Mouse (Mus musculus) embryonic fibroblast, embryonic 13.5 days (primary cell): ENCODE measurements at regions not wholly inside any gene's neighbourhood (a gene's known extent, or its start where the extent isn't known, plus 50 kb on each side); places are given as distances from the start of the nearest gene placed in this dataset.
"Not testable (repeated sequence)": the region's sequence is repeated elsewhere in the genome, so short reads cannot be mapped to it uniquely, and the experiment has no call there.

Source experiments
- H3K27ac ChIP-seq: 2 replicates; pipeline ENCODE4 v1.5.1; 2012; ENCODE audit warnings: low read length, control low read depth, inconsistent platforms; ENCODE audit not compliant: insufficient read depth
- H3K4me1 ChIP-seq: 2 replicates; pipeline ENCODE4 v1.6.1; 2011; ENCODE audit warnings: low read length; ENCODE audit not compliant: control insufficient read depth, insufficient read depth
- H3K4me3 ChIP-seq: 2 replicates; pipeline ENCODE4 v1.5.1; 2011; ENCODE audit warnings: mild to moderate bottlenecking, control low read depth, low read length; ENCODE audit not compliant: insufficient read depth
- CTCF ChIP-seq: IDR thresholded peaks from 2 replicates; pipeline ENCODE4 v1.5.1; 2011; ENCODE audit warnings: mild to moderate bottlenecking, control low read depth, low read length, moderate library complexity, borderline replicate concordance; ENCODE audit not compliant: insufficient read depth
- POLR2A ChIP-seq: IDR thresholded peaks from 2 replicates; pipeline ENCODE4 v1.6.1; 2011; ENCODE audit warnings: low read depth, mild to moderate bottlenecking, control low read depth, low read length, moderate library complexity

- Histone ChIP-seq H3K4me3 (no peak overlapping the region), H3K27ac (no peak overlapping the region), H3K4me1 (no peaks in the 10 kb centered on the region)
- TF ChIP-seq CTCF (no peak), POLR2A (no peak)
Observed at GRCm38 (mm10) chr11:7827402-7827801, 613.7 kb upstream of the Igfbp3 start.

DNA sequence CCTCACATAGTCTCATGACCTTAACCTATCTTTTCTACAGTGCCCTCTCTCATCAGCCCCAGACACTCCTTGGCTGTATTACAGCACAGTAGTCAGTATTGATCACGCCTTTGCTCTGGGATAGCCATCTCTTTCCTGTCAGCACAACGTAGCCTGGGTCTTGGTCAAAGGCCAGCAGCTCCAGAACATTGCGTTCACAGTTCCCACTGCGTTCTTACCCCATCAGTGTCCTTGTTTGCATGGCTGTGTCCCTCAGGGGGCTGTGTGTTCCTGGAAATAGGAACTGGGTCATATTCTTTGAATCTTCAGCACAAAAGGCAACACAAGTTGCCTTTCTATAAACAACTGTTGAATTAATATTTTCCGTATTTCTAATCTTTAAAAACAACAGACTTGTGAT is 602.0 kb upstream of the Igfbp3 start:
- TF ChIP-seq CTCF (no peak), POLR2A (no peak)

GRCm38 (mm10) chr11:7814556-7814955 is 600.8 kb upstream of the Igfbp3 start:
- TF ChIP-seq POLR2A (no peak), CTCF (no peak)
- no peaks in the 10 kb centered on the region for H3K4me1 ChIP-seq

More for the DNA sequence above, 602.0 kb upstream of the Igfbp3 start:
- H3K27ac ChIP-seq: no peak overlapping the region
- H3K4me1 ChIP-seq: no peaks in the 10 kb centered on the region
- H3K4me3 ChIP-seq: no peak overlapping the region

DNA sequence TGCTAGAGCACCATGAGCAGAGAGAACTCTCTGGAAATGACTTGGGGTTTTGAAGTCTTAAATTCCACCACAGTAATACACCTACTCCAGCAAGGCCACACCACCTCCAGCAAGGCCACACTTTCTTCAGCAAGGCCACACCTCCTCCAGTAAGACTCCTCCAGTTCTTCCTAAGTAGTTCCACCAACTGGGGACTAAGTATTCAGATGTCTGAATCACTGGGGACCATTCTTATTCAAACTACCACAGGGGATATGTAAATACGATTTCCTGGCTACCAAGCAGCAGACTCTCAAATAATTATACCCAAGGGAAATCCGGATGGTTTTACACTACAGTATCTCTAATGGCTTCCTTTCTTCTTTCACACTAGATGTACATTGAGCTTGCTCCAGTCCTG is 598.7 kb upstream of the Igfbp3 start:
- Histone ChIP-seq H3K4me3 (no peak overlapping the region), H3K4me1 (no peaks in the 10 kb centered on the region), H3K27ac (no peak overlapping the region)
- no peak for TF ChIP-seq POLR2A
- no peak for TF ChIP-seq CTCF

More at GRCm38 (mm10) chr11:7814556-7814955, 600.8 kb upstream of the Igfbp3 start:
- Histone ChIP-seq H3K27ac (no peak overlapping the region), H3K4me3 (no peak overlapping the region)

GRCm38 (mm10) chr11:7809741-7810140 is 596.0 kb upstream of the Igfbp3 start:
- no peak for TF ChIP-seq POLR2A
- no peak for TF ChIP-seq CTCF
- Histone ChIP-seq H3K4me3 (no peak overlapping the region), H3K27ac (no peak overlapping the region), H3K4me1 (no peaks in the 10 kb centered on the region)

DNA sequence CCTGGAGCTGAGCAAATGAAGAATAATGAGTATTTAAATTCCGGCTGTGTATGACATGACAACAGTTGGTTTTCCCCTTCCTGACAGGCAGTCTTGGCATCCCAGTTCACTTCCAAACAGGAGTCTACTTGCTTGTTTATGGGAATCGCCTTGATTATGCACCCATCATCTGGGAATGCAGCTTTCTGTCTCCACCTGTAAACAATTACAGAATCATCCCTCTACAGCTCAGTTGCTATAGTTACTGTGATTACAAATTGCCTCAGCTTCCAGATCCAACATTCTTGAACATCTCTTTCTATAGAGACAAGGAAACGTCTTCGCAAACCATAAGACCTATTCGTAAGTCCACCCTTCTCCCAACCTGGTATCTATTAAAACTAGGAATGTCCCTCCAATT is 582.6 kb upstream of the Igfbp3 start:
- Histone ChIP-seq H3K4me3 (no peak overlapping the region), H3K27ac (no peak overlapping the region), H3K4me1 (no peaks in the 10 kb centered on the region; the same call in 1 of the 2 replicates)
- TF ChIP-seq CTCF (no peak), POLR2A (no peak)

DNA sequence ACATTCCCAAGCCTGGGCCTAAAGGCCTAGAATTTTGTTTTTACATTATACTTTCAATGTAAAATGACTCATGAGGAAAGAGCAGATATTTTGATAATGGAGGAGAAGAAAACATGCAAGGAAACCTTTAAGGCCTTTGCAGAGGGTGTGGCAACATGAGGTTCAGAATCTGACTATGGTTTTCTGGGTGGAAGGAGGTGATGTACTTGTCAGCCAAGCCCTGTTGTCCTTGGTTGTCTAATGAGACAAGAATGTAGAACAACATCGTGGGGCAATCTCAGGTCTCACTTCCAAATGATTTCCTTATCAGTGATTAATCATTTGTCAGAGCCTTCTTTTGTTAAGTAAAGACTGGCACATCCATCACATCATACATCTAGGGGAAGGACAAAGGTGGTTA is 580.5 kb upstream of the Igfbp3 start:
- H3K27ac ChIP-seq: 0 out of 2 replicates have a peak overlapping the region, but pooled peaks have one; percentile 5
- TF ChIP-seq POLR2A (no peak), CTCF (no peak)
- H3K4me3 ChIP-seq: no peak overlapping the region
- H3K4me1 ChIP-seq: no peaks in the 10 kb centered on the region; the same call in 1 of the 2 replicates

GRCm38 (mm10) chr11:7780476-7781112 is 566.9 kb upstream of the Igfbp3 start:
- no peak overlapping the region for H3K4me3 ChIP-seq
- peak overlapping the region; percentile 65 for H3K27ac ChIP-seq
- peaks cover 5% of the 10 kb centered on the region; the same call in 1 of the 2 replicates for H3K4me1 ChIP-seq
- no peak for TF ChIP-seq POLR2A
- TF ChIP-seq CTCF: no peak

- not testable (repeated sequence) for H3K4me1 ChIP-seq, H3K27ac ChIP-seq, H3K4me3 ChIP-seq
Observed at GRCm38 (mm10) chr11:7775361-7775760, 561.6 kb upstream of the Igfbp3 start.

DNA sequence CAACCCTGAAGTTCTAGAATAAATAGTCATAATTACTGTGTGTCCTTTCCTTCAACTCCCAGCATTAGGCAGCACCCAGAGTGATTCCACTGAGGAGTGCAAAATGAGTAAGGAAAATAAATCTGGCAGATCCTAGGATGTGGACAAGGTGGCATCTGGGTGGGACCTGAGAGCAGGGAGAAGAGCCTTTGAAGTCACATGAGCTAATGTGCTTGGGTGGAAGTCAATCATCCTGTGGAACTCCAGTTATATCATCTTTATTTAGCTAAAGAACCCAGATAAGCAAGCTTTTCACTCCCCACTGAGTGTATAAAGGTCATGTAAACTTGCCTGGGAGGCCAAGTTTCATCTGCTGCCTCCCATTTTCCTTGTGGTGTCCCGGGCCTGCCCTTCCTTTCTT is 551.6 kb upstream of the Igfbp3 start:
- TF ChIP-seq CTCF: no peak
- TF ChIP-seq POLR2A: no peak
- no peak overlapping the region for H3K27ac ChIP-seq
- H3K4me3 ChIP-seq: no peak overlapping the region
- H3K4me1 ChIP-seq: no peaks in the 10 kb centered on the region
